Mouse (Mus musculus): ENCODE data around the gene Lyrm9. TPM values are rescaled to one million over a fixed set of nuclear protein-coding genes. Genes with fewer than 3 reads are reported as not detected.

The Lyrm9 gene
- polyA plus RNA-seq, 1 experiment = 5.1 TPM

DNA sequence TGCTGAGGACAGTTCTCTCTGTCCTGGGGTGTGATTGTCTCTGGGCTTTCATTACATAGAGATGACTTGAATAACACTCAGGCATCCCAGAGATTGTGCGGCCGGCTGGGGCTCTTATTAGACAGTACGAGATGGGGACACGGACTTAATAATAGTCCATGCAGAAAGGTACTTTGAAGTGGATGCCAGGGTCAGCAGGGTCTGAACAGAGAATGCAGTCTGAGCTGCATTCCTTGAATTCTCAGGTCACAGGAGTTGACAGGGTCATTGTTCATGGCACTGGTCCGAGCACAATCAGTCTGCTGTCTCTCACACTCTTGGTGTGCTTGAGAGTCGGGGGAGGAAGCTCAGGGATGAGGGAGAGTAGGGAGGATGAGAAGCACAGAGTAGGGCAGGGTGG lies 3.0 kb downstream of the Lyrm9 start:
- Histone ChIP-seq H3K4me3 (ENCODE audit: insufficient read depth, low read length) (no peak overlapping the region), H3K4me1 (ENCODE audit: control insufficient read depth, insufficient read depth, low read length) (peaks cover 16% of the 10 kb centered on the region), H3K27ac (ENCODE audit: insufficient read depth, low read depth, low read length) (no peak overlapping the region)
- TF ChIP-seq POLR2A (IDR thresholded peaks at IDR 0.05; ENCODE audit: borderline replicate concordance, low read depth, low read length) = no peak
- TF ChIP-seq CTCF (IDR thresholded peaks at IDR 0.05; ENCODE audit: low read depth, low read length) = no peak

DNA sequence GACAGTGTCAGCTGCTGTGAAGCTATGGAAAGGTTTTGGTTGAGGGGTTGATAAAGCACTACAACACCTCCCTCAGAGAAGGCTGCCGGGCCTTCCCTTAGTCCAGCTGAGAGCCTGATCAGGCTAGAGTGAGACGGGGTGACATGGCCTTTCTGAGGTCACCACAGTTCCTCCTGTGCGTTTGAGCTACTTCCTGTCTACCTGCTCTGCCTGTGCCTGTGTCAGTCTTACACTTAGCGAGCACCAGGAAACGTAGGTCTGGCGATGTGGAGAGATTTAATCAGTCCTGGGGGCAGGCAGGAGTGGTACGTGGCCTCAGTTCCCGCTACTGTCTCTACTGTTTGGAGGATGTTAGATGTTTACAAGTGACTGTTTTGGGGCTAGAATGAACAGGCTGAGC lies 3.8 kb downstream of the Lyrm9 start:
- no peak for TF ChIP-seq POLR2A (IDR thresholded peaks at IDR 0.05; ENCODE audit: borderline replicate concordance, low read depth, low read length)
- TF ChIP-seq CTCF (IDR thresholded peaks at IDR 0.05; ENCODE audit: low read depth, low read length) = no peak
- H3K4me3 ChIP-seq (ENCODE audit: insufficient read depth, low read length) = no peak overlapping the region
- peaks cover 14% of the 10 kb centered on the region for H3K4me1 ChIP-seq (ENCODE audit: control insufficient read depth, insufficient read depth, low read length)
- H3K27ac ChIP-seq (ENCODE audit: insufficient read depth, low read depth, low read length) = no peak overlapping the region

DNA sequence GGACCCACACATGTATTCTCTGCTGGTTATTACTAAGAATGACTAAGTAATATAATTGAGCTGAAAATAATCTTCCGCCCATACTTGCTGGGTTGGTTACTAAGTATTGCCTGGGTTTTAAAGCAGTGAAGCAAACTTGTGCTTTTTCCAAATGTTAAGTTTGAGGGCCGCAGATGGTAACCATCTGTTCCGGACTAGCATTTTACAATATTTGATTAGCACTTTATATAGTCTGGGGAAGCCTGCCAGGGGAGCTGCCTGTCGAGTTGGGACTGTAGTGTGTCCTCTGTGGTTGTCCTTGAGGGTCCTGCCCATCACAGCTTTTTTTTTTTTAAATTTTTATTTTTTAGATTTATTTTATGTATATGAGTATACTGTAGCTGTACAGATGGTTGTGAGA lies 5.3 kb downstream of the Lyrm9 start:
- no peak overlapping the region for H3K27ac ChIP-seq (ENCODE audit: insufficient read depth, low read depth, low read length)
- no peak overlapping the region for H3K4me3 ChIP-seq (ENCODE audit: insufficient read depth, low read length)
- TF ChIP-seq CTCF (IDR thresholded peaks at IDR 0.05; ENCODE audit: low read depth, low read length) (no peak), POLR2A (IDR thresholded peaks at IDR 0.05; ENCODE audit: borderline replicate concordance, low read depth, low read length) (no peak)
- peaks cover 6% of the 10 kb centered on the region for H3K4me1 ChIP-seq (ENCODE audit: control insufficient read depth, insufficient read depth, low read length)

DNA sequence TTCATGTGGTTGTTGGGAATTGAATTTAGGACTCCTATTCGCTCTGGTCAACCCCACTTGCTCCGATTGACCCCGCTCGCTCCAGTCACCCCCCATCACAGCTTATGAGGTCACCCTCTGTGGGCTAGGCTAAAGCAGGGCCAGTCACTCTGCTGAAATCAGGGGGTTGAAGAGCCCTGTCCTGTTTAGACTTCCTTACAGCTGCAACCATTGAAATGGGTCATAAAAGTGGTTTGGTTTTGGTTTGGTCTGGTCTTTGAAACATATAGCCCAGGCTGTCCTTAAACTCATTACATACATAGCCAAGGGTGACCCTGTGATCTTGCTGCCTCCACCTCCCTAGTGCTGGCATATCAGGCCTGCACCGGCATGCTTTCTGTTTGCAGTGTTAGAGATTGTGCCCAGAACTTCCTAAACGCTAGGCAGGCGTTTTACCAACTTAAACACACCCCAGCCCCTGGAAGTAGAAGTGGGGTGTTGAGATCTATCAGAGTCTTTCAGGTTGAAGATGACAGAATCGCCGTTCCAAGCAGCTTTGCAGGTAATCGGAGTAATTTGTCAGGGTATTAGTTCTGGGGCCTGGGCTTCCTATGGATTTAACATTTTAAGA lies 5.8 kb downstream of the Lyrm9 start:
- H3K4me1 ChIP-seq (ENCODE audit: control insufficient read depth, insufficient read depth, low read length) = peaks cover 2% of the 10 kb centered on the region; the same call in 1 of the 2 replicates
- TF ChIP-seq POLR2A (IDR thresholded peaks at IDR 0.05; ENCODE audit: borderline replicate concordance, low read depth, low read length) (no peak), CTCF (IDR thresholded peaks at IDR 0.05; ENCODE audit: low read depth, low read length) (no peak)
- H3K27ac ChIP-seq (ENCODE audit: insufficient read depth, low read depth, low read length) = no peak overlapping the region
- H3K4me3 ChIP-seq (ENCODE audit: insufficient read depth, low read length) = no peak overlapping the region

DNA sequence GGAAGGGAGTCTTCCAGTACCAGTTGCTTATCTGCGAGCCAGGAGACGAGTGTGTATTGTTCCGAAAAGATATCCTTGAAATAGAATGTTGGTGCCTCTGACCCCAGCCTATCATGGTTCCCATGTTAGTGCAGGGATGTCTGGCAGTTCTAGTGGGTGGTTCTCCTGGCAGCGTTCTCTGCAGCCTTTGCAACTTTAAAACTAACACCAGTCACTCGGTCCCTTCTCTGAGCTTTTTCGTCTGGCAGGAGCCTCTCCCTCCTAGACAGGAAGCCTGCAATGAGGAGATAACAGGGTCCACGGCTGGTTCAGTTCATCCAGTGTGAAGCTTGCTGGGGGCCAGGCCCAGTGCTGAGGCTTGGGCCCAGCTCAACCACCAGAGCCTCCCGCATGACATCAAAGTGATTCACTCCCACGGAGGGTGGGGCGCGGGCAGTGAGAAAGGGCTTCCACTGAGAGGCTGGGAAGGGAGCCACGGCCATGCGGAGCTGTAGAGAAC lies 6.5 kb downstream of the Lyrm9 start:
- H3K27ac ChIP-seq (ENCODE audit: insufficient read depth, low read depth, low read length) = no peak overlapping the region
- H3K4me3 ChIP-seq (ENCODE audit: insufficient read depth, low read length) = no peak overlapping the region
- no peak for TF ChIP-seq CTCF (IDR thresholded peaks at IDR 0.05; ENCODE audit: low read depth, low read length)
- TF ChIP-seq POLR2A (IDR thresholded peaks at IDR 0.05; ENCODE audit: borderline replicate concordance, low read depth, low read length) = no peak
- no peaks in the 10 kb centered on the region for H3K4me1 ChIP-seq (ENCODE audit: control insufficient read depth, insufficient read depth, low read length)

DNA sequence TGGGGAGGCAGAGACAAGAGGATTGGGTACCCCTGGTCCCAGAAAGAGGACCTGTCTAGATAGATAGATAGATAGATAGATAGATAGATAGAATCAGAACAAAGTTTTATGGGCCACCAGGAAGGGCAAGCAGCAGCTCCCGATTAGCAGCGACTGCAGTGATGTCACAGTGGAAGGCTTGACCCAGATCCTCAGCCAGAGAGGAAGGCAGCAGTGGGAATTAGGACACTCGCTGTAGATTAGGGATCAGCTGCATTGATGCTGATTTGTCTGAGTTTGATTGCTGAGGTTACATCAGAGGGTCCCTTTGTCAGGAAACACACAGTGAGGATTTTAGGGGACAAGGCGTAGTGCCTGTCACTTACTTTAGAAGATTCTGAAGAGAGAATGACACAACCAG lies 10.1 kb downstream of the Lyrm9 start:
- Histone ChIP-seq H3K4me1 (ENCODE audit: control insufficient read depth, insufficient read depth, low read length) (no peaks in the 10 kb centered on the region), H3K27ac (ENCODE audit: insufficient read depth, low read depth, low read length) (no peak overlapping the region), H3K4me3 (ENCODE audit: insufficient read depth, low read length) (no peak overlapping the region)
- no peak for TF ChIP-seq CTCF (IDR thresholded peaks at IDR 0.05; ENCODE audit: low read depth, low read length)
- no peak for TF ChIP-seq POLR2A (IDR thresholded peaks at IDR 0.05; ENCODE audit: borderline replicate concordance, low read depth, low read length)

DNA sequence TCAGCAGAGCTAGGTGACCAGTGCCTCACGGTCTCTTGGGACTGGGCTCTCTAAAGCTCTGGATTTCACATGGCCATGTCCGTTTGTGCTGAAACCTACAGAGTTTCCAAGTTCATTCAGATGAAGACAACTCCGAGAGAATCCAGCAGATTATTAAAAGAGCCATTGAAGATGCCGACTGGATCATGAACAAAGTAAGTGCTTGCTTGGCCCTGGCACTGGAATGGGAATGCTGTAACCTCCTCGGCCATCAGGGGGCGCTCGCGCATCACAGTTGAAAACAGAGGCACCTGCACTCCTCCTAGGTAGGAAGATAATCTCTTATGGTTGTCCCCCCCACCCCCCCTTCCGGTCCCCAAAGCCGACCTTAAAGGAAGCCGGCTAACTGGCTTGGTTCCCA lies 11.6 kb downstream of the Lyrm9 start:
- Histone ChIP-seq H3K4me3 (ENCODE audit: insufficient read depth, low read length) (no peak overlapping the region), H3K27ac (ENCODE audit: insufficient read depth, low read depth, low read length) (no peak overlapping the region), H3K4me1 (ENCODE audit: control insufficient read depth, insufficient read depth, low read length) (no peaks in the 10 kb centered on the region)
- TF ChIP-seq CTCF (IDR thresholded peaks at IDR 0.05; ENCODE audit: low read depth, low read length) (peak; percentile 82), POLR2A (IDR thresholded peaks at IDR 0.05; ENCODE audit: borderline replicate concordance, low read depth, low read length) (no peak)

DNA sequence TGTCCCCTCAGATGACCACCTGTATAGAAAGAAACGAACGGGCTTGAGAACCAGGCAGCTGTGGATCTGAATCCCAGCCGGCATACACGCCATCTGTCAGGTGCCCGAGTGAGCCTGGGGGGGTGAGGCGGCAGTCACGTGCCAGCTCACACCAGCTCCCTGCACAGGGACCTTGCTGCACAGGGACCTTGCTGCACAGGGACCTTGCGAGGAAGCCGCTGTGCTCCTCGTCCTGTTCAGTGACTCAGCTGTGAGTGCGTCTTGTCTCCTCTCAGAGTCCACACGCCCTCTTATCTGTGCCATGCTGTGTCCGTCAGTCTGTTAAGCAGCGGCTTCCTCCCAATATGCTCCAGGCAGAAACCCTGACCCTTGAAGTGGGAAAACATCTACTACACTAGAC lies 13.1 kb downstream of the Lyrm9 start:
- Histone ChIP-seq H3K27ac (ENCODE audit: insufficient read depth, low read depth, low read length) (no peak overlapping the region), H3K4me1 (ENCODE audit: control insufficient read depth, insufficient read depth, low read length) (no peaks in the 10 kb centered on the region), H3K4me3 (ENCODE audit: insufficient read depth, low read length) (no peak overlapping the region)
- no peak for TF ChIP-seq POLR2A (IDR thresholded peaks at IDR 0.05; ENCODE audit: borderline replicate concordance, low read depth, low read length)
- TF ChIP-seq CTCF (IDR thresholded peaks at IDR 0.05; ENCODE audit: low read depth, low read length) = no peak

DNA sequence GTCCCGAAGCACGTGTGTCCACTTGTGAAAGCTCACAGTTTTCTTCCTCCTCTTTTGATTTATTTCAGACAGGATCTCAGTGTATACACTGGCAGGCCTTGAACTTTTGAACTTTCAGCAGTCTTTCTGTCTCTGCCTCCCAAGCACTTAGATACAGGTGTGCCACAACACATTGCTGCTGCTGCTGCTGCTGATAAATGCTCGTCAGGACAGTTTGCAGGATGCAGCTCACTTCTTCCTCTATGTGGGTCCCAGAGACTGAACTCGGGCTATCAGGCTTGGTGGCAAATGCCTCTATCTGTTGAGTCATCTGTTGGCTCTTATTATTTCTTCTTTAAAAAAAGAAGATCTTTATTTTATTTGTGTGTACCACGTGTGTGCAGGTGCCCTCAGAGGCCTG lies 13.8 kb downstream of the Lyrm9 start:
- no peak for TF ChIP-seq CTCF (IDR thresholded peaks at IDR 0.05; ENCODE audit: low read depth, low read length)
- no peak for TF ChIP-seq POLR2A (IDR thresholded peaks at IDR 0.05; ENCODE audit: borderline replicate concordance, low read depth, low read length)
- Histone ChIP-seq H3K4me1 (ENCODE audit: control insufficient read depth, insufficient read depth, low read length) (no peaks in the 10 kb centered on the region), H3K4me3 (ENCODE audit: insufficient read depth, low read length) (no peak overlapping the region), H3K27ac (ENCODE audit: insufficient read depth, low read depth, low read length) (no peak overlapping the region)

DNA sequence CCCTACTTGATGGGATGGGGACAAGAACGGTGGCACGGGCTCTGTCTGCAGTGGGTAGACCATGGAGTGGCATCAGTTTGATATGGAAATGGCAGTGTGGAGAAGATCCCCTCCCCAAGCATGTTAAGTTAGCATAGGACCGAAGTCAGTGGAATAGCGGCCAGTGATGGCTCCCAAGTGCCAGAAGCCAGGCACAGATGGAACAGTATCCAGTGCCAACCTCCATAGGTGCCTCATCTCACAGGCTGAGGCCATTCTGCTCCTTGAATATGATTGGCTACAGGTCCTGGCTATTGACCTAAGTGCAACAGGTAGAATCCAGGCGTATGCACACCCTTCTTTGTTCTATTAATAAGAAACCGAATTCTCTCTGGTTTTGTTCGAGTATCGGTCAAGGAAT lies 15.6 kb downstream of the Lyrm9 start:
- Histone ChIP-seq H3K4me1 (ENCODE audit: control insufficient read depth, insufficient read depth, low read length) (peaks cover 2% of the 10 kb centered on the region), H3K4me3 (ENCODE audit: insufficient read depth, low read length) (no peak overlapping the region), H3K27ac (ENCODE audit: insufficient read depth, low read depth, low read length) (no peak overlapping the region)
- no peak for TF ChIP-seq POLR2A (IDR thresholded peaks at IDR 0.05; ENCODE audit: borderline replicate concordance, low read depth, low read length)
- no peak for TF ChIP-seq CTCF (IDR thresholded peaks at IDR 0.05; ENCODE audit: low read depth, low read length)

Measured in bone marrow macrophage, adult 2 months (primary cell).